Mouse (Mus musculus): ENCODE data around the gene Hist1h1a.
A peak's percentile ranks its signal among the peaks of the same experiment; 100 is the strongest.

DNA sequence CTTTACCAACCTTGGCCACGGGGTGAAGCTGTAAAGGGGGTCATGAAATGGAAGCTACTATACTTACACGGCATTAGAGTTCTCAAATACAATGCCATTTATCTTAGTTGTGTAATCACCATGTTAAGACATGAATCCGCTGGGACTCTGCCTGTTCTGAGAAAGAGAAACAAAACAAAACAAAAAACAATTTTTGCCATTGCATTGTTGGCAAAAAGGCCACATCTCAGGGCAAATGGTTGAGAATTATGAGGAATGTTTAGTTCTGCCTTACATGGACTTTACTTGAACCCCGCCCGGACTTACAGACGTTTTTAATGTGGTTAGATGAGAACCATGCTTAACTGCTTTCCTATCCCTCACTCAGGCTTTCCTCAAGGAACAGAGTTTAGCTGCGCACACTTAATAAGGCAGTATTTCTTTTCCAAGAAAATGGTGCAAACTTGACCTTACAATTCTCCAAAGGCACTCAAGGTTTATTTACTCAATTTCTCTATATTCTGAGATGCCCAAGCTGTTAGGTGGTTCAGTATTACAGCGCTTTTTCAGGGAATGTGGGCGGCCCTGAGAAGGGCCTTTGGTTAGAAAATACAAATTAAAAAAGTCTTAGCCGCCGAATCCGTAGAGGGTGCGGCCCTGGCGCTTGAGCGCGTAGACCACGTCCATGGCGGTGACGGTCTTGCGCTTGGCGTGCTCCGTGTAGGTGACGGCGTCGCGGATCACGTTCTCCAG is 3.1 kb upstream of the Hist1h1a start:
- TF ChIP-seq TCF12 (IDR thresholded peaks at IDR 0.05; ENCODE audit: low read depth, low read length) (no peak), MXI1 (IDR thresholded peaks at IDR 0.05; ENCODE audit: low read depth, low read length) (no peak), USF2 (conservative IDR thresholded peaks at IDR 0.05; ENCODE audit: low read depth, low read length) (no peak), EP300 (IDR thresholded peaks at IDR 0.05; ENCODE audit: low read length) (no peak), CTCF (conservative IDR thresholded peaks at IDR 0.05 in 1 of 2, IDR thresholded peaks at IDR 0.05 in 1 of 2; ENCODE audit: low read depth in 2 of 2, low read length in 2 of 2) (peak in 1 of 2 experiments; percentile 29; a peak in 1 of 4 replicates), JUND (conservative IDR thresholded peaks at IDR 0.05; ENCODE audit: low read depth, low read length) (no peak)

Data from CH12.LX (cell line).